Mouse (Mus musculus): ENCODE results near the gene Tubb2a. TPM values are rescaled to one million over a fixed set of nuclear protein-coding genes. Genes with fewer than 3 reads are reported as not detected.

The Tubb2a gene
- polyA plus RNA-seq, 1 experiment from 2014 or later, result 98.2 TPM

GRCm38 (mm10) chr13:34109035-34109676 lies 31.3 kb upstream of the Tubb2a start:
- Histone ChIP-seq H3K4me3 (no peak overlapping the region), H3K9me3 (no peaks in the 10 kb centered on the region), H3K27ac (no peak overlapping the region), H3K27me3 (ENCODE audit: poor library complexity, severe bottlenecking) (peaks cover 6% of the 10 kb centered on the region; the same call in 1 of the 2 replicates), H3K4me1 (peaks cover 15% of the 10 kb centered on the region), H3K36me3 (replicated peaks) (no peaks in the 10 kb centered on the region)
- WGBS, result 66% methylated on average over 4 of the region's 4 CpGs
- no peak for DNase-seq (ENCODE audit: extremely low spot score, low spot score)

GRCm38 (mm10) chr13:34106999-34107398 lies 29.2 kb upstream of the Tubb2a start:
- Histone ChIP-seq H3K27me3 (ENCODE audit: poor library complexity, severe bottlenecking) (peaks cover 6% of the 10 kb centered on the region; the same call in 1 of the 2 replicates), H3K9me3 (no peaks in the 10 kb centered on the region), H3K36me3 (replicated peaks) (no peaks in the 10 kb centered on the region), H3K4me1 (peaks cover 15% of the 10 kb centered on the region), H3K4me3 (no peak overlapping the region), H3K27ac (no peak overlapping the region)
- no peak for DNase-seq (ENCODE audit: extremely low spot score, low spot score)
- 98% methylated on average over 1 of the region's 1 CpGs for WGBS

GRCm38 (mm10) chr13:34106256-34106655 lies 28.4 kb upstream of the Tubb2a start:
- WGBS, result 87% methylated on average over 2 of the region's 2 CpGs
- peaks cover 6% of the 10 kb centered on the region; the same call in 1 of the 2 replicates for H3K27me3 ChIP-seq (ENCODE audit: poor library complexity, severe bottlenecking)

GRCm38 (mm10) chr13:34105364-34105763 lies 27.6 kb upstream of the Tubb2a start:
- Histone ChIP-seq H3K9me3 (no peaks in the 10 kb centered on the region), H3K27ac (no peak overlapping the region), H3K4me1 (peaks cover 15% of the 10 kb centered on the region), H3K27me3 (ENCODE audit: poor library complexity, severe bottlenecking) (no peaks in the 10 kb centered on the region), H3K4me3 (no peak overlapping the region), H3K36me3 (replicated peaks) (no peaks in the 10 kb centered on the region)
- no peak for DNase-seq (ENCODE audit: extremely low spot score, low spot score)
- WGBS, result 73% methylated on average over 1 of the region's 1 CpGs

More at GRCm38 (mm10) chr13:34106256-34106655, 28.4 kb upstream of the Tubb2a start:
- Histone ChIP-seq H3K4me1 (peaks cover 15% of the 10 kb centered on the region), H3K36me3 (replicated peaks) (no peaks in the 10 kb centered on the region), H3K9me3 (no peaks in the 10 kb centered on the region), H3K27ac (no peak overlapping the region), H3K4me3 (no peak overlapping the region)
- DNase-seq (ENCODE audit: extremely low spot score, low spot score), result no peak

- DNase-seq (ENCODE audit: extremely low spot score, low spot score), result no peak
- no peaks in the 10 kb centered on the region for H3K27me3 ChIP-seq (ENCODE audit: poor library complexity, severe bottlenecking)
- no peak overlapping the region for H3K27ac ChIP-seq
- H3K4me1 ChIP-seq, result peaks cover 3% of the 10 kb centered on the region
- no peaks in the 10 kb centered on the region; the same call in 1 of the 2 replicates for H3K9me3 ChIP-seq
- no peaks in the 10 kb centered on the region for H3K36me3 ChIP-seq (replicated peaks)
- no peak overlapping the region for H3K4me3 ChIP-seq
- WGBS, result 87% methylated on average over 9 of the region's 9 CpGs
Observed at GRCm38 (mm10) chr13:34101908-34102307, 24.1 kb upstream of the Tubb2a start.

GRCm38 (mm10) chr13:34101247-34101646 lies 23.4 kb upstream of the Tubb2a start:
- H3K36me3 ChIP-seq (replicated peaks), result no peaks in the 10 kb centered on the region
- H3K4me3 ChIP-seq, result no peak overlapping the region
- peaks cover 10% of the 10 kb centered on the region for H3K4me1 ChIP-seq
- H3K27me3 ChIP-seq (ENCODE audit: poor library complexity, severe bottlenecking), result no peaks in the 10 kb centered on the region
- 96% methylated on average over 10 of the region's 10 CpGs for WGBS
- DNase-seq (ENCODE audit: extremely low spot score, low spot score), result no peak
- H3K9me3 ChIP-seq, result no peaks in the 10 kb centered on the region; the same call in 1 of the 2 replicates
- no peak overlapping the region for H3K27ac ChIP-seq

- Histone ChIP-seq H3K4me3 (no peak overlapping the region), H3K27me3 (ENCODE audit: poor library complexity, severe bottlenecking) (no peaks in the 10 kb centered on the region), H3K36me3 (replicated peaks) (no peaks in the 10 kb centered on the region), H3K4me1 (peaks cover 15% of the 10 kb centered on the region), H3K9me3 (no peaks in the 10 kb centered on the region; the same call in 1 of the 2 replicates), H3K27ac (no peak overlapping the region)
- 90% methylated on average over 3 of the region's 3 CpGs for WGBS
- DNase-seq (ENCODE audit: extremely low spot score, low spot score), result no peak
Observed at GRCm38 (mm10) chr13:34100733-34101132, 22.9 kb upstream of the Tubb2a start.

- peak overlapping the region; percentile 64 for H3K27ac ChIP-seq
- no peak for DNase-seq (ENCODE audit: extremely low spot score, low spot score)
- H3K27me3 ChIP-seq (ENCODE audit: poor library complexity, severe bottlenecking), result no peaks in the 10 kb centered on the region
Observed at GRCm38 (mm10) chr13:34097086-34097485, 19.3 kb upstream of the Tubb2a start.

GRCm38 (mm10) chr13:34096455-34096854 lies 18.6 kb upstream of the Tubb2a start:
- no peaks in the 10 kb centered on the region for H3K36me3 ChIP-seq (replicated peaks)
- peaks cover 24% of the 10 kb centered on the region for H3K4me1 ChIP-seq
- no peak for DNase-seq (ENCODE audit: extremely low spot score, low spot score)
- H3K27me3 ChIP-seq (ENCODE audit: poor library complexity, severe bottlenecking), result no peaks in the 10 kb centered on the region
- H3K9me3 ChIP-seq, result no peaks in the 10 kb centered on the region; the same call in 1 of the 2 replicates
- H3K27ac ChIP-seq, result peak overlapping the region; percentile 64
- WGBS, result 70% methylated on average over 4 of the region's 4 CpGs
- H3K4me3 ChIP-seq, result no peak overlapping the region

More at GRCm38 (mm10) chr13:34097086-34097485, 19.3 kb upstream of the Tubb2a start:
- H3K4me1 ChIP-seq, result peaks cover 24% of the 10 kb centered on the region
- no peaks in the 10 kb centered on the region for H3K36me3 ChIP-seq (replicated peaks)
- no peaks in the 10 kb centered on the region; the same call in 1 of the 2 replicates for H3K9me3 ChIP-seq
- WGBS, result 88% methylated on average over 3 of the region's 3 CpGs
- no peak overlapping the region for H3K4me3 ChIP-seq

GRCm38 (mm10) chr13:34095542-34096435 lies 18.0 kb upstream of the Tubb2a start:
- Histone ChIP-seq H3K4me1 (peaks cover 24% of the 10 kb centered on the region), H3K27ac (peak overlapping the region; percentile 64), H3K36me3 (replicated peaks) (no peaks in the 10 kb centered on the region), H3K9me3 (no peaks in the 10 kb centered on the region; the same call in 1 of the 2 replicates), H3K27me3 (ENCODE audit: poor library complexity, severe bottlenecking) (no peaks in the 10 kb centered on the region), H3K4me3 (no peak overlapping the region)
- WGBS, result 57% methylated on average over 7 of the region's 7 CpGs
- no peak for DNase-seq (ENCODE audit: extremely low spot score, low spot score)

GRCm38 (mm10) chr13:34089358-34089757 lies 11.6 kb upstream of the Tubb2a start:
- Histone ChIP-seq H3K9me3 (no peaks in the 10 kb centered on the region), H3K27ac (peak overlapping the region; percentile 56), H3K4me1 (peaks cover 26% of the 10 kb centered on the region), H3K4me3 (peak overlapping the region; percentile 9; the same call in 1 of the 2 replicates), H3K27me3 (ENCODE audit: poor library complexity, severe bottlenecking) (no peaks in the 10 kb centered on the region), H3K36me3 (replicated peaks) (no peaks in the 10 kb centered on the region)
- 67% methylated on average over 3 of the region's 3 CpGs for WGBS
- DNase-seq (ENCODE audit: extremely low spot score, low spot score), result no peak

GRCm38 (mm10) chr13:34088871-34089288 lies 11.1 kb upstream of the Tubb2a start:
- Histone ChIP-seq H3K4me3 (peak overlapping the region; percentile 9; the same call in 1 of the 2 replicates), H3K27me3 (ENCODE audit: poor library complexity, severe bottlenecking) (no peaks in the 10 kb centered on the region), H3K27ac (peak overlapping the region; percentile 56), H3K36me3 (replicated peaks) (no peaks in the 10 kb centered on the region), H3K4me1 (peaks cover 26% of the 10 kb centered on the region), H3K9me3 (no peaks in the 10 kb centered on the region)
- 70% methylated on average over 7 of the region's 7 CpGs for WGBS
- no peak for DNase-seq (ENCODE audit: extremely low spot score, low spot score)

Data from forebrain, embryonic 10.5 days (tissue).